Mouse (Mus musculus): ENCODE results near the gene Gmppb.
A peak's percentile ranks its signal among the peaks of the same experiment; 100 is the strongest.

Gene Gmppb

GRCm38 (mm10) chr9:108082988-108083431 lies 34.0 kb downstream of the Gmppb start, which contains the start of gene Rnf123:
Gene Rnf123, minus strand, starts transcription at chr9:108083346.
- no peak for DNase-seq

GRCm38 (mm10) chr9:108083561-108083960 lies 34.5 kb downstream of the Gmppb start:
- DNase-seq = no peak

GRCm38 (mm10) chr9:108085261-108085660 lies 36.2 kb downstream of the Gmppb start:
- DNase-seq = peak; percentile 62 to 69

GRCm38 (mm10) chr9:108090611-108091120 lies 41.6 kb downstream of the Gmppb start:
- peak; percentile 72 to 83 for DNase-seq

GRCm38 (mm10) chr9:108093586-108093985 lies 44.5 kb downstream of the Gmppb start:
- peak in 1 of 2 experiments; percentile 52 for DNase-seq

- peak; percentile 98 to 99 for DNase-seq
These were observed 45.3 kb downstream of the Gmppb start, which contains the start of gene Apeh for GRCm38 (mm10) chr9:108094184-108094941. Gene Apeh, minus strand, starts transcription at chr9:108094606.

- DNase-seq = peak in 1 of 2 experiments; percentile 58
These were observed 46.0 kb downstream of the Gmppb start for GRCm38 (mm10) chr9:108094998-108095411.

GRCm38 (mm10) chr9:108095518-108095917 lies 46.5 kb downstream of the Gmppb start:
- DNase-seq = peak; percentile 81 to 84

- no peak for DNase-seq
These were observed 47.1 kb downstream of the Gmppb start for GRCm38 (mm10) chr9:108095949-108096712.

GRCm38 (mm10) chr9:108099619-108100018 lies 50.6 kb downstream of the Gmppb start:
- no peak for DNase-seq

Measured in kidney, postnatal 36 days (tissue).